Mouse (Mus musculus) kidney, adult 2 months (tissue): ENCODE results near the gene Cyp4f37. TPM values are rescaled to one million over a fixed set of nuclear protein-coding genes. Genes with fewer than 3 reads are reported as not detected.
A peak's percentile ranks its signal among the peaks of the same experiment; 100 is the strongest.

Experiments
- DNase-seq: peaks from one replicate; pipeline ENCODE4 v3.0.0; 2021
- H3K27ac ChIP-seq: fragments of 200-500 bp; 2 replicates; pipeline ENCODE4 v1.5.1; 2012; ENCODE audit warnings: low read depth, low read length, control low read depth, inconsistent platforms; ENCODE audit not compliant: insufficient read depth
- H3K27me3 ChIP-seq: fragments of 200-500 bp; replicated peaks from 2 replicates; pipeline ENCODE4 v1.6.1; 2012; ENCODE audit warnings: mild to moderate bottlenecking, moderate library complexity, low read length, inconsistent platforms; ENCODE audit not compliant: control insufficient read depth, insufficient read depth
- H3K36me3 ChIP-seq: fragments of 200-500 bp; 2 replicates; pipeline ENCODE4 v1.6.1; 2012; ENCODE audit warnings: mild to moderate bottlenecking, moderate library complexity, low read length, inconsistent platforms; ENCODE audit not compliant: control insufficient read depth, insufficient read depth
- H3K4me1 ChIP-seq: fragments of 200-500 bp; 2 replicates; pipeline ENCODE4 v1.6.1; 2011; ENCODE audit warnings: low read length; ENCODE audit not compliant: control insufficient read depth, insufficient read depth
- H3K4me3 ChIP-seq: fragments of 200-500 bp; 2 replicates; pipeline ENCODE4 v1.5.1; 2011; ENCODE audit warnings: mild to moderate bottlenecking, low read depth, low read length, control low read depth; ENCODE audit not compliant: insufficient read depth
- CTCF ChIP-seq: fragments of 200-500 bp; conservative IDR thresholded peaks from 2 replicates; pipeline ENCODE4 v1.5.1; 2011; ENCODE audit warnings: low read depth, mild to moderate bottlenecking, control low read depth, low read length, moderate library complexity, mixed read lengths; ENCODE audit not compliant: insufficient read depth, insufficient read length
- POLR2A ChIP-seq: fragments of 200-500 bp; IDR thresholded peaks from one replicate; pipeline ENCODE4 v1.6.1; 2011; ENCODE audit warnings: low read depth, low read length, control low read depth
- WGBS: fragments of 180-500 bp; shearing (Covaris S2); methylation state at CpG from one replicate; pipeline ENCODE4 v1.1.7; 2018; 5-methylcytosine and 5-hydroxymethylcytosine counted together
- polyA plus RNA-seq: library from polyadenylated mRNA; depleted of rRNA; stranded (reverse); fragments of >200 nt; gene quantifications from 2 replicates; pipeline ENCODE4 v1.2.3, GENCODE M21; 2012; rRNA removed

Cyp4f37 gene
- polyA plus RNA-seq, 1 experiment: 0.08 TPM

DNA sequence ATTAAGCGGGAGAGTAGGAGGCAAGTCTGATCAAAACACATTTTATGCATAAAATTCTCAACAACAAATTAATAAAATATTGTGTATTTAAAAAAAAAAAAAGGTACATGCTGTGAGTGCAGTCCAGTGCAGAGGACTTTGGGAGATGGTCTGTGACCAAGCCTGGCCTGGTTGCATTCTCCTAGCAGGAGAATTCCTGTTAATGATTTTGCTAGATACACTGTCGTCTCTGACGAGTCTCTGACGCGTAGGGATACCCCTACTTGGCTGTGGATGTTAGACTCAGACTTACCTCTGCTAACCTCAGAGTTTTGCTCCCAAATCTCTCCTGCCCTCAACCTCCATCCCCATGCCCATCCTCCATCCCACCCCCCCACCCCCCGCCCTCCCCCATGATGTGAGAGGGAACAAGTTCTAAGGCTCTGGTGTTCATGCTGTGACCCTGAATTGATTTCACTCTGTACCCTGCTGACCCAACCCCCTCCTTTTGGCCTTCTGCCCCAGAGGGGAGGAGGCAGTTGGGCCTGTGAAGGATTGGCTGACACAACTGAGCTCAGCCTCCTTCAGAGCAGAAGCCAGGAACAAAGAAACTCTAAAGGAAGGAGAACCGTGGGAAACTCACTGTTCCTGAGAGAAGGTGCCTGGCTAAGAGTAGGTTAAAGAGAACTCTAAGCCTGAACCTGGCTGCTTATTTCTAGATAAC, 64.1 kb downstream of the Cyp4f37 start, which contains the start of gene Cyp4f15:
Gene Cyp4f15, plus strand, starts transcription at position 580 of the 703 bp plus-strand sequence.
- Histone ChIP-seq H3K4me3 (no peak within 1 kb of the TSS), H3K27ac (no peak within 1 kb of the TSS), H3K4me1 (no peaks in the 10 kb centered on the region), H3K36me3 (no peaks in the 10 kb centered on the region), H3K27me3 (no peaks in the 10 kb centered on the region)
- TF ChIP-seq CTCF (no peak), POLR2A (no peak)
- WGBS: 34% methylated on average over 7 of the region's 7 CpGs
- DNase-seq: peak; percentile 76

Other genes starting within 250 kb of the Cyp4f37 start
- gene Wiz, start 231.9 kb upstream of the Cyp4f37 start, polyA plus RNA-seq: 30.9 and 34.6 TPM in 2 replicates
- 1.2 and 8.7 TPM in 2 replicates for gene Rasal3, start 217.7 kb upstream of the Cyp4f37 start, polyA plus RNA-seq
- gene Pglyrp2, start 197.1 kb upstream of the Cyp4f37 start, polyA plus RNA-seq: 0.64 and 3.5 TPM in 2 replicates
- gene Cyp4f39, start 168.6 kb upstream of the Cyp4f37 start, polyA plus RNA-seq: 0.39 and 1.0 TPM in 2 replicates
- 16.2 and 18.1 TPM in 2 replicates for gene Cyp4f17, start 115.3 kb upstream of the Cyp4f37 start, polyA plus RNA-seq
- gene Cyp4f16, start 84.8 kb upstream of the Cyp4f37 start, polyA plus RNA-seq: 11.6 and 14.3 TPM in 2 replicates
- not detected in 2 replicates for gene Cyp4f40, start 37.6 kb downstream of the Cyp4f37 start, polyA plus RNA-seq
- 0.11 and 0.69 TPM in 2 replicates for gene Cyp4f15, start 64.3 kb downstream of the Cyp4f37 start, polyA plus RNA-seq
- 20.5 and 24.8 TPM in 2 replicates for gene Zfp871, start 167.0 kb downstream of the Cyp4f37 start, polyA plus RNA-seq
- 0.14 and 0.16 TPM in 2 replicates for gene Zfp811, start 188.6 kb downstream of the Cyp4f37 start, polyA plus RNA-seq
- gene Zfp799, start 209.0 kb downstream of the Cyp4f37 start, polyA plus RNA-seq: 3.4 and 3.6 TPM in 2 replicates